Mouse (Mus musculus) lung, postnatal 10 days (tissue): ENCODE results near the gene Nbea.
"Not testable (repeated sequence)": the region's sequence is repeated elsewhere in the genome, so short reads cannot be mapped to it uniquely, and the experiment has no call there.

Experiments
- DNase-seq: peaks from one replicate; pipeline ENCODE4 v3.0.0; 2021

The Nbea gene

GRCm38 (mm10) chr3:56018494-56018893 is 165.0 kb downstream of the Nbea start:
- no peak for DNase-seq

- no peak for DNase-seq
Measured at GRCm38 (mm10) chr3:56011132-56011531, 172.4 kb downstream of the Nbea start.

- DNase-seq = peak; percentile 59
Measured at GRCm38 (mm10) chr3:56007991-56008390, 175.5 kb downstream of the Nbea start.

- DNase-seq = peak; percentile 11
Measured at GRCm38 (mm10) chr3:56000259-56000658, 183.2 kb downstream of the Nbea start.

GRCm38 (mm10) chr3:55978361-55978760 is 205.1 kb downstream of the Nbea start:
- DNase-seq = no peak

- not testable (repeated sequence) for DNase-seq
Measured at GRCm38 (mm10) chr3:55976986-55977385, 206.5 kb downstream of the Nbea start.

- no peak for DNase-seq
Measured at GRCm38 (mm10) chr3:55965723-55966156, 217.8 kb downstream of the Nbea start.

- no peak for DNase-seq
Measured at GRCm38 (mm10) chr3:55963032-55963431, 220.5 kb downstream of the Nbea start.

- DNase-seq = no peak
Measured at GRCm38 (mm10) chr3:55949994-55950393, 233.5 kb downstream of the Nbea start.

- no peak for DNase-seq
Measured at GRCm38 (mm10) chr3:55949148-55949547, 234.4 kb downstream of the Nbea start.

GRCm38 (mm10) chr3:55927343-55927742 is 256.2 kb downstream of the Nbea start:
- DNase-seq = no peak

- DNase-seq = no peak
Measured at GRCm38 (mm10) chr3:55909290-55909689, 274.2 kb downstream of the Nbea start.

- DNase-seq = no peak
Measured at GRCm38 (mm10) chr3:55890574-55890973, 292.9 kb downstream of the Nbea start.

GRCm38 (mm10) chr3:55889227-55889626 is 294.3 kb downstream of the Nbea start:
- DNase-seq = no peak

GRCm38 (mm10) chr3:55887829-55888210 is 295.7 kb downstream of the Nbea start:
- no peak for DNase-seq

GRCm38 (mm10) chr3:55887193-55887828 is 296.2 kb downstream of the Nbea start:
- DNase-seq = no peak

GRCm38 (mm10) chr3:55872944-55873924 is 310.3 kb downstream of the Nbea start:
- DNase-seq = no peak

- DNase-seq = no peak
Measured at GRCm38 (mm10) chr3:55852488-55852887, 331.0 kb downstream of the Nbea start.

GRCm38 (mm10) chr3:55847115-55847514 is 336.4 kb downstream of the Nbea start:
- DNase-seq = no peak

GRCm38 (mm10) chr3:55837188-55837587 is 346.3 kb downstream of the Nbea start:
- no peak for DNase-seq

- no peak for DNase-seq
Measured at GRCm38 (mm10) chr3:55835207-55835606, 348.3 kb downstream of the Nbea start.

- DNase-seq = no peak
Measured at GRCm38 (mm10) chr3:55830226-55830625, 353.3 kb downstream of the Nbea start.

GRCm38 (mm10) chr3:55828481-55829256 is 354.8 kb downstream of the Nbea start:
- peak; percentile 10 for DNase-seq
